Mouse (Mus musculus) CH12.LX (cell line): ENCODE results near the gene Oma1. TPM values are rescaled to one million over a fixed set of nuclear protein-coding genes. Genes with fewer than 3 reads are reported as not detected.

Experiments used
- DNase-seq: peaks from one replicate; pipeline ENCODE4 v3.0.0-alpha.2; 2013; ENCODE audit errors: extremely low read depth
- H3K27ac ChIP-seq: 2 replicates; pipeline ENCODE4 v1.5.1; 2012; ENCODE audit warnings: low read depth, mild to moderate bottlenecking, control low read depth, moderate library complexity; ENCODE audit not compliant: insufficient read depth
- H3K27me3 ChIP-seq: replicated peaks from 2 replicates; pipeline ENCODE3; 2012; ENCODE audit warnings: inconsistent platforms
- H3K36me3 ChIP-seq, 2 experiments: replicated peaks in 1 of 2; 2 replicates each; pipeline versions ENCODE3 to v1.6.1; 2012; ENCODE audit warnings: inconsistent platforms in 1 of 2, low read length in 1 of 2, mild to moderate bottlenecking in 1 of 2, mixed read lengths in 1 of 2, moderate library complexity in 1 of 2; ENCODE audit not compliant: control insufficient read depth in 1 of 2, insufficient read depth in 1 of 2
- H3K4me1 ChIP-seq, 2 experiments: 2 replicates each; pipeline ENCODE4 v1.6.1; 2012; ENCODE audit warnings: inconsistent platforms in 1 of 2, moderate library complexity in 1 of 2; ENCODE audit not compliant: insufficient read depth in 2 of 2, control insufficient read depth in 1 of 2
- H3K4me2 ChIP-seq: 2 replicates; pipeline ENCODE4 v1.6.1; 2012; ENCODE audit warnings: low read depth, mild to moderate bottlenecking, control low read depth; ENCODE audit not compliant: poor library complexity, insufficient read depth, severe bottlenecking
- H3K4me3 ChIP-seq, 3 experiments: fragments of 150-350 bp in 1 of 3; sonication (generic) in 1 of 3; replicated peaks in 1 of 3; 2 replicates each; pipeline versions ENCODE3 to v1.5.1; 2011 to 2012; ENCODE audit warnings: low read depth in 2 of 3, low read length in 2 of 3, mild to moderate bottlenecking in 2 of 3, moderate library complexity in 2 of 3, control low read depth in 1 of 3, improper control_type of control experiment in 1 of 3, inconsistent platforms in 1 of 3, mixed read lengths in 1 of 3; ENCODE audit not compliant: poor library complexity in 1 of 3
- H3K79me2 ChIP-seq: replicated peaks from 2 replicates; pipeline ENCODE4 v1.6.1; 2012; ENCODE audit warnings: mild to moderate bottlenecking, moderate library complexity; ENCODE audit not compliant: control insufficient read depth, poor library complexity, insufficient read depth, severe bottlenecking; ENCODE audit errors: extremely low read depth
- H3K9ac ChIP-seq: 2 replicates; pipeline ENCODE4 v1.6.1; 2012; ENCODE audit warnings: low read depth, mild to moderate bottlenecking, control low read depth, moderate library complexity; ENCODE audit not compliant: insufficient read depth
- H3K9me3 ChIP-seq: replicated peaks from 2 replicates; pipeline ENCODE3; 2012; ENCODE audit warnings: low read length, inconsistent platforms, mixed read lengths
- BHLHE40 ChIP-seq: IDR thresholded peaks from 2 replicates; pipeline ENCODE4 v1.6.1; 2011; ENCODE audit warnings: mild to moderate bottlenecking, low read depth, low read length, improper control_type of control experiment
- CHD1 ChIP-seq: IDR thresholded peaks from 2 replicates; pipeline ENCODE4 v1.6.1; 2012; ENCODE audit warnings: low read depth, low read length, improper control_type of control experiment, inconsistent platforms
- E2F4 ChIP-seq: IDR thresholded peaks from 2 replicates; pipeline ENCODE4 v1.6.1; 2011; ENCODE audit warnings: low read depth, low read length, improper control_type of control experiment; ENCODE audit not compliant: insufficient replicate concordance
- ELF1 ChIP-seq: IDR thresholded peaks from 2 replicates; pipeline ENCODE4 v1.6.1; 2014; ENCODE audit warnings: low read depth, mild to moderate bottlenecking, inconsistent platforms, low read length, improper control_type of control experiment
- ETS1 ChIP-seq: conservative IDR thresholded peaks from 2 replicates; pipeline ENCODE4 v1.6.1; 2012; ENCODE audit warnings: low read depth, mild to moderate bottlenecking, inconsistent platforms, low read length, improper control_type of control experiment, moderate library complexity
- HCFC1 ChIP-seq: IDR thresholded peaks from 2 replicates; pipeline ENCODE4 v1.6.1; 2012; ENCODE audit warnings: low read depth, mild to moderate bottlenecking, inconsistent platforms, low read length, improper control_type of control experiment
- JUND ChIP-seq: conservative IDR thresholded peaks from 2 replicates; pipeline ENCODE4 v1.6.1; 2011; ENCODE audit warnings: low read depth, low read length, improper control_type of control experiment
- KAT2A ChIP-seq: IDR thresholded peaks from 2 replicates; pipeline ENCODE4 v1.6.1; 2012; ENCODE audit warnings: low read length, improper control_type of control experiment, inconsistent platforms; ENCODE audit not compliant: insufficient replicate concordance
- MAX ChIP-seq: IDR thresholded peaks from 2 replicates; pipeline ENCODE4 v1.6.1; 2011; ENCODE audit warnings: low read length, improper control_type of control experiment
- MAZ ChIP-seq: IDR thresholded peaks from 2 replicates; pipeline ENCODE4 v1.6.1; 2012; ENCODE audit warnings: low read depth, mild to moderate bottlenecking, inconsistent platforms, low read length, improper control_type of control experiment, moderate library complexity
- MYC ChIP-seq: IDR thresholded peaks from 2 replicates; pipeline ENCODE4 v1.6.1; 2011; ENCODE audit warnings: low read depth, mild to moderate bottlenecking, improper control_type of control experiment, low read length
- NELFE ChIP-seq: IDR thresholded peaks from 2 replicates; pipeline ENCODE4 v1.6.1; 2011; ENCODE audit warnings: low read depth, low read length, improper control_type of control experiment
- NRF1 ChIP-seq: IDR thresholded peaks from 2 replicates; pipeline ENCODE4 v1.6.1; 2014; ENCODE audit warnings: low read depth, mild to moderate bottlenecking, inconsistent platforms, low read length, improper control_type of control experiment, moderate library complexity
- POLR2A ChIP-seq: IDR thresholded peaks from 2 replicates; pipeline ENCODE4 v1.6.1; 2011; ENCODE audit warnings: low read depth, mild to moderate bottlenecking, improper control_type of control experiment, low read length
- POLR2AphosphoS2 ChIP-seq: IDR thresholded peaks from 2 replicates; pipeline ENCODE4 v1.6.1; 2011; ENCODE audit warnings: low read depth, low read length, improper control_type of control experiment
- RAD21 ChIP-seq: IDR thresholded peaks from 2 replicates; pipeline ENCODE4 v1.6.1; 2011; ENCODE audit warnings: low read depth, mild to moderate bottlenecking, low read length, improper control_type of control experiment, moderate library complexity
- RCOR1 ChIP-seq: conservative IDR thresholded peaks from 2 replicates; pipeline ENCODE4 v1.6.1; 2012; ENCODE audit warnings: low read depth, mild to moderate bottlenecking, inconsistent platforms, low read length, improper control_type of control experiment
- SIN3A ChIP-seq: IDR thresholded peaks from 2 replicates; pipeline ENCODE4 v1.6.1; 2012; ENCODE audit warnings: low read length, improper control_type of control experiment, inconsistent platforms
- SMC3 ChIP-seq: IDR thresholded peaks from 2 replicates; pipeline ENCODE4 v1.6.1; 2011; ENCODE audit warnings: low read depth, low read length, improper control_type of control experiment
- TBP ChIP-seq: conservative IDR thresholded peaks from 2 replicates; pipeline ENCODE4 v1.6.1; 2011; ENCODE audit warnings: low read depth, low read length, improper control_type of control experiment
- UBTF ChIP-seq: IDR thresholded peaks from 2 replicates; pipeline ENCODE4 v1.6.1; 2012; ENCODE audit warnings: low read depth, mild to moderate bottlenecking, inconsistent platforms, low read length, improper control_type of control experiment, moderate library complexity
- USF1 ChIP-seq: IDR thresholded peaks from 2 replicates; pipeline ENCODE4 v1.6.1; 2014; ENCODE audit warnings: low read depth, mild to moderate bottlenecking, inconsistent platforms, low read length, improper control_type of control experiment
- USF2 ChIP-seq: conservative IDR thresholded peaks from 2 replicates; pipeline ENCODE4 v1.6.1; 2011; ENCODE audit warnings: low read depth, low read length, improper control_type of control experiment
- ZC3H11A ChIP-seq: IDR thresholded peaks from 2 replicates; pipeline ENCODE4 v1.6.1; 2012; ENCODE audit warnings: low read depth, mild to moderate bottlenecking, inconsistent platforms, low read length, improper control_type of control experiment
- ZKSCAN1 ChIP-seq: IDR thresholded peaks from 2 replicates; pipeline ENCODE4 v1.6.1; 2012; ENCODE audit warnings: low read depth, inconsistent platforms, low read length, improper control_type of control experiment, borderline replicate concordance
- ZMIZ1 ChIP-seq: IDR thresholded peaks from 2 replicates; pipeline ENCODE4 v1.6.1; 2012; ENCODE audit warnings: low read depth, mild to moderate bottlenecking, inconsistent platforms, low read length, improper control_type of control experiment
- ZNF384 ChIP-seq: IDR thresholded peaks from 2 replicates; pipeline ENCODE4 v1.6.1; 2012; ENCODE audit warnings: low read depth, low read length, improper control_type of control experiment, inconsistent platforms
- dilution Hi-C: fragments of 300-500 bp; cut with MboI; formaldehyde crosslinking; loops from 2 replicates; pipeline ENCODE4 v1.14.3; 2020; ENCODE audit warnings: low sequenced_read_pairs; ENCODE audit not compliant: extremely low pct_unique_long_range_greater_than_20kb, extremely low pct_ligation_motif_present
- in situ Hi-C: fragments of 300-500 bp; cut with MboI; formaldehyde crosslinking; loops from 3 replicates; pipeline ENCODE4 v1.14.3; 2019; ENCODE audit warnings: low sequenced_read_pairs, low pct_ligation_motif_present, low pct_unique_long_range_greater_than_20kb, mixed read lengths
- polyA plus RNA-seq: library from polyadenylated mRNA; unstranded; fragments of >175 nt; gene quantifications from 2 replicates; pipeline ENCODE4 v1.2.1, GENCODE M21; 2012; ENCODE audit warnings: low read depth; ENCODE audit not compliant: insufficient read length
- total RNA-seq, 2 experiments: library from RNA; depleted of rRNA; stranded (reverse); fragments of 300-350 nt in 1 of 2; fragments of >200 nt in 1 of 2; gene quantifications; 2 replicates each; pipeline ENCODE4 v1.2.3; 2012 to 2014

The Oma1 gene
- total and polyA plus RNA-seq, 3 experiments = 15.7 to 20.7 (median 16.8) TPM

DNA sequence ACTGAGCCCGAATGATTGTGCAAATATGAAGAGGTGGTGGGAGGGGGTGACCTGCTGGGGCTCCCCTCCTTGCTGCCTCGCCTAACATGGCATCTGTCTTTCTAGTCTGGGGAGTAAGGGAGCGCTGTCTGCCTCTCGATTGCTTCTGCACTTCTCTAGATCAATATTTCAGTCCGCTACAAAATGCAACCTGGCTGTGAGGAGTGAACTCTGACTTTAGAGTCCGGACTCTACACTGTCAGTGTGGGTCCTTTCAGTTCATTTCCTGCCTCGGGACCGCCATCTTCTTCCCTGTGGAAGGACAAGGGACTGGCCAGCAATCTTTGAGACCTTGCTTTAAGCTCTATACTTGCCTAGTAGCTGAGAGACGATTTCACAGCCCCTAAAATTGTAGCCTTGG is 82.3 kb downstream of the Oma1 start:
- Histone ChIP-seq H3K79me2 (no peaks in the 10 kb centered on the region), H3K4me3 (no peak overlapping the region), H3K4me2 (0 out of 2 replicates have a peak overlapping the region, but pooled peaks have one; percentile 0), H3K4me1 (no peaks in the 10 kb centered on the region), H3K9ac (no peak overlapping the region), H3K36me3 (no peaks in the 10 kb centered on the region), H3K9me3 (no peaks in the 10 kb centered on the region), H3K27ac (no peak overlapping the region), H3K27me3 (peaks cover 28% of the 10 kb centered on the region)
- DNase-seq = no peak
- TF ChIP-seq ETS1 (no peak), KAT2A (no peak), CHD1 (no peak), TBP (no peak), MAZ (no peak), ZNF384 (no peak), ZMIZ1 (no peak), MYC (no peak), NELFE (no peak), UBTF (no peak), E2F4 (no peak), ELF1 (no peak), POLR2A (no peak), ZKSCAN1 (no peak), USF2 (no peak), USF1 (no peak), BHLHE40 (no peak)
- in situ Hi-C loops (no loop called here), dilution Hi-C loops (no loop called here)

DNA sequence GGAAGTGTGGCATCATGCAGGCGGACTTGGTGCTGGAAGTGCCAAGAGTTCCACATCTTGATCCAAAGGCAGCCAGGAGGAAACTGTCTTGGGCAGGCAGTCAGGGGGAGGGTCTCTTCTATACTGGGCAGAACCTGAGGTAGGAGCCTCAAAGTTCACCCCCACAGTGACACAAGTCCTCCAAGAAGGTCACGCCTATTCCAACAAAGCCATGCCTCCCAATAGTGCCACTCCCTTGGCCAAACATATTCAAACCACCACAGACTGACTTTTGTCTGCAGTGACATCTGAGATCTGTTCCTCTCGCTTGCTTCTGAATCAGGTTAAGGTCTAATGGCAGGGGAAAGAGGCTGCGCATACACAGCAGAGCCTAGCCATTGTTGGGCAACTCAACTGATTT is 83.3 kb downstream of the Oma1 start:
- Histone ChIP-seq H3K27ac (no peak overlapping the region), H3K79me2 (no peaks in the 10 kb centered on the region)
- no peak for TF ChIP-seq MAZ
- TF ChIP-seq MAX = no peak
- TF ChIP-seq POLR2A = no peak
- TF ChIP-seq SIN3A = no peak
- no peak for TF ChIP-seq BHLHE40
- no peak for TF ChIP-seq NRF1
- no peak for TF ChIP-seq POLR2AphosphoS2
- TF ChIP-seq ZMIZ1 = no peak
- no peak for TF ChIP-seq ZC3H11A
- no peak for TF ChIP-seq ELF1
- no peak for TF ChIP-seq SMC3
- TF ChIP-seq NELFE = no peak
- TF ChIP-seq RCOR1 = no peak
- TF ChIP-seq RAD21 = no peak
- TF ChIP-seq HCFC1 = no peak
- no peak for TF ChIP-seq MYC
- TF ChIP-seq ETS1 = no peak
- no peak for TF ChIP-seq UBTF
- TF ChIP-seq ZKSCAN1 = no peak
- no peak for TF ChIP-seq JUND
- TF ChIP-seq, all 38 proteins: peak for 0
- Histone ChIP-seq H3K36me3 (no peaks in the 10 kb centered on the region), H3K4me2 (no peak overlapping the region), H3K9me3 (no peaks in the 10 kb centered on the region), H3K27me3 (peaks cover 22% of the 10 kb centered on the region), H3K4me1 (no peaks in the 10 kb centered on the region), H3K4me3 (no peak overlapping the region), H3K9ac (no peak overlapping the region)
- DNase-seq = no peak
- dilution Hi-C loops = no loop called here
- in situ Hi-C loops = no loop called here
